Mouse (Mus musculus) WW6 (cell line): ENCODE data around the gene Klri2.
"Not testable (repeated sequence)": the region's sequence is repeated elsewhere in the genome, so short reads cannot be mapped to it uniquely, and the experiment has no call there.

ENCODE experiments used
- DNase-seq: peaks from one replicate; pipeline ENCODE4 v3.0.0-alpha.2; 2013; ENCODE audit warnings: low read depth, low spot score

The Klri2 gene

GRCm38 (mm10) chr6:129740069-129740721 is at the start of gene Klri2:
Gene Klri2, minus strand, starts transcription at chr6:129740484.
- DNase-seq, result no peak

- not testable (repeated sequence) for DNase-seq
Observed at GRCm38 (mm10) chr6:129784170-129784569, 43.9 kb upstream of the Klri2 start, which contains the start of gene Gm156. Gene Gm156, minus strand, starts transcription at chr6:129784270.

- DNase-seq, result no peak
Observed at GRCm38 (mm10) chr6:129747654-129748032, 7.4 kb upstream of the Klri2 start.

GRCm38 (mm10) chr6:129747016-129747653 is 6.9 kb upstream of the Klri2 start:
- DNase-seq, result no peak

GRCm38 (mm10) chr6:129746151-129746550 is 5.9 kb upstream of the Klri2 start:
- no peak for DNase-seq

GRCm38 (mm10) chr6:129736414-129736813 is 3.9 kb downstream of the Klri2 start:
- DNase-seq, result no peak

GRCm38 (mm10) chr6:129727237-129727636 is 13.0 kb downstream of the Klri2 start:
- no peak for DNase-seq

GRCm38 (mm10) chr6:129721390-129721789 is 18.9 kb downstream of the Klri2 start:
- no peak for DNase-seq

GRCm38 (mm10) chr6:129720487-129720886 is 19.8 kb downstream of the Klri2 start:
- DNase-seq, result no peak

GRCm38 (mm10) chr6:129717032-129717431 is 23.3 kb downstream of the Klri2 start, which contains the start of gene Klri1:
Gene Klri1, minus strand, starts transcription at chr6:129717132.
- no peak for DNase-seq

GRCm38 (mm10) chr6:129713566-129713965 is 26.7 kb downstream of the Klri2 start:
- no peak for DNase-seq

- DNase-seq, result not testable (repeated sequence)
Observed at GRCm38 (mm10) chr6:129691436-129691835, 48.8 kb downstream of the Klri2 start.

GRCm38 (mm10) chr6:129680379-129680778 is 59.9 kb downstream of the Klri2 start:
- no peak for DNase-seq
